Mouse (Mus musculus): Measurements from ENCODE around the gene Prkab2.

GRCm38 (mm10) chr3:97701198-97701597 lies 43.2 kb downstream of the Prkab2 start:
- no peak for TF ChIP-seq CTCF (IDR thresholded peaks at IDR 0.05; ENCODE audit: low read depth, low read length)
- no peak for TF ChIP-seq POLR2A (IDR thresholded peaks at IDR 0.05; ENCODE audit: insufficient read depth, low read length)
- no peak for TF ChIP-seq EP300 (IDR thresholded peaks at IDR 0.05; ENCODE audit: insufficient read depth, low read depth, low read length)

Data from ES-Bruce4 (cell line).